Mouse (Mus musculus) hematopoietic stem cell, adult 5-6 weeks (primary cell): ENCODE measurements around the gene Traip. TPM values are rescaled to one million over a fixed set of nuclear protein-coding genes. Genes with fewer than 3 reads are reported as not detected.

Source experiments
- ATAC-seq, 2 experiments: fragments of 125-278 bp in 1 of 2; replicated peaks in 1 of 2; 2 replicates each; pipeline ENCODE4 v1.8.0; 2016 to 2017; ENCODE audit warnings: inconsistent platforms in 2 of 2, mild to moderate bottlenecking in 2 of 2, moderate number of reproducible peaks in 2 of 2, low read depth in 1 of 2, moderate TSS enrichment in 1 of 2; ENCODE audit not compliant: low FRiP score in 2 of 2, poor library complexity in 2 of 2, severe bottlenecking in 2 of 2, insufficient read depth in 1 of 2, low TSS enrichment in 1 of 2
- total RNA-seq: library from RNA; stranded (forward); fragments of 172-1452, 232-1000 nt; gene quantifications from 2 replicates; pipeline ENCODE4 v1.2.3, GENCODE M21; 2017

Traip gene
- total RNA-seq, result 19.3 and 40.1 TPM in 2 replicates

DNA sequence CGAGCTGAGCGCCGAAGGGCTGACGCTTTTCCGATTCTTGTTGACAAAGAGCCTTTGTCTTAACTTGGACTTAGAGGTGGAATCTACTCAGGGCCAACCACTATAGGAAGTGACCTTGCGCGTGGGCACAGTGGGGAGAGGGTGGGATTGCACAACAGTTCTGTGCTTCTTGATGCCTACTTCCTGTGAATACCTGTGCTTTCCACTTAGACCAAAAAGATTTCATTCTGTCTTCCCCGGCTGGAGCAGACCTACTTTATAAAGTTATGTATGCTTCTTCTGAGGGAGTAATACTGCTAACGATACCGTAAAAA lies at the start of gene Traip:
Traip (plus strand) TSS at position 215 of the 314 bp plus-strand sequence.
- no peak for ATAC-seq

- peak; percentile 35 to 70 for ATAC-seq
Measured at GRCm38 (mm10) chr9:107900840-107901626, 48.9 kb upstream of the Traip start.

GRCm38 (mm10) chr9:107901627-107901914 lies 48.4 kb upstream of the Traip start:
- ATAC-seq, result no peak

- peak; percentile 81 to 83 for ATAC-seq
Measured at GRCm38 (mm10) chr9:107904726-107905125, 45.2 kb upstream of the Traip start.

DNA sequence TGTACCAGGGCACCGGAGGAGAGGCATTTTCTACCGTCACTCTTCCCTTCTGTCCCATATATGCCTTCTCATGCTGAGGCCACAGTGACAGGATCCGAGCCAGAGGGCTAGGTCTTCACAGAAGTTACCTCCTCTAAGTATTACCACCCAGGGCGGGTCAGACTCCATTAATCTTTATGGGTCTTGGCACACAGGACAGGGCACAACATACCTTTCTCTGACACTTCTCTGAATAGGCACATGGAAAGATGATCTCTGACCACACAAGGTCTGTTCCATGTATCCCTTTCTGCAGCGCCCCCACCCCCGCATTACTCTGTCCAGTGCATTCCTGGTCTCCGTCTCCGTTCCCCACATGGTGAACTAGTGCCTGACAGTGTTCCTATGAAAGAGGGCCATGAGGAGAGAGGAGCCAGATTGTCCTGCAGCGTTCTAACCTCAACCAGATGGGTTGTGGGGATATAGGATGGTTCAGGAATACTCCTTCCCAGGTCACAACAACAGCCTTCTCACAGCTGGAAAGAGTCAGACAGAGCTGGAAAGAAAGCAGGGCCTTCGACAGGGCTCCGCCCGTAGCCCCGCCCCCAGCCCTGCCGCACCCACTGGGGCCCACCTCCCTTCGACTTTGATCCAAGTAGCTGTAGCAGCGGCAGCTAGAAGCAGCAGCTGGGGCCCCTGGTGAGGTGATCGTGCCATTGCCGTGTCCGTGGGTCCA lies 43.5 kb upstream of the Traip start, which contains the start of gene Mst1r:
Mst1r (plus strand) TSS at position 622 of the 715 bp plus-strand sequence.
- peak; percentile 38 to 47; a peak in 2 of 4 replicates for ATAC-seq

DNA sequence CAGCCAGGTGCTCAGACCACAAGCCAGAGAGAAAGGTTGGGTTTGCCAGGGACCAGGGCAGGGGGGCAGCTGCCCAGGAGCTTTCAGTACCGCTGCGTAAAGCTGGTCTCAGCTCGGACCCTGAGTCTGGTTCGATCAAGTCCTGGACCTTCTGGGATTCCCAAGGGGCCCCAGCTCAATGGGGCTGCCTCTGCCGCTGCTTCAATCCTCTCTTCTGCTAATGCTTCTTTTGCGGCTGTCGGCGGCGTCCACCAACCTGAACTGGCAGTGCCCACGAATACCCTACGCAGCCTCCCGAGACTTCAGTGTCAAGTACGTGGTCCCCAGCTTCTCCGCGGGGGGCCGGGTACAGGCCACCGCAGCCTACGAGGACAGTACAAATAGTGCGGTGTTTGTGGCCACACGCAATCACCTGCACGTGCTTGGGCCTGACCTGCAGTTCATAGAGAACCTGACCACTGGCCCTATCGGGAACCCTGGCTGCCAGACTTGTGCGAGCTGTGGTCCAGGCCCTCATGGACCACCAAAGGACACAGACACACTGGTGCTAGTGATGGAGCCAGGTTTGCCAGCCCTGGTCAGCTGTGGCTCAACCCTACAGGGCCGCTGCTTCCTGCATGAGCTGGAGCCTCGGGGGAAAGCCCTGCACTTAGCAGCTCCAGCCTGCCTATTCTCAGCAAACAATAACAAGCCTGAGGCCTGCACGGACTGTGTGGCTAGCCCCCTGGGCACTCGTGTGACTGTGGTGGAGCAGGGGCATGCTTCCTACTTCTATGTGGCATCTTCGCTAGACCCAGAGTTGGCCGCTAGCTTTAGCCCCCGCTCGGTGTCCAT lies 42.8 kb upstream of the Traip start:
- no peak for ATAC-seq

- no peak for ATAC-seq
Measured at GRCm38 (mm10) chr9:107907801-107908120, 42.2 kb upstream of the Traip start.

DNA sequence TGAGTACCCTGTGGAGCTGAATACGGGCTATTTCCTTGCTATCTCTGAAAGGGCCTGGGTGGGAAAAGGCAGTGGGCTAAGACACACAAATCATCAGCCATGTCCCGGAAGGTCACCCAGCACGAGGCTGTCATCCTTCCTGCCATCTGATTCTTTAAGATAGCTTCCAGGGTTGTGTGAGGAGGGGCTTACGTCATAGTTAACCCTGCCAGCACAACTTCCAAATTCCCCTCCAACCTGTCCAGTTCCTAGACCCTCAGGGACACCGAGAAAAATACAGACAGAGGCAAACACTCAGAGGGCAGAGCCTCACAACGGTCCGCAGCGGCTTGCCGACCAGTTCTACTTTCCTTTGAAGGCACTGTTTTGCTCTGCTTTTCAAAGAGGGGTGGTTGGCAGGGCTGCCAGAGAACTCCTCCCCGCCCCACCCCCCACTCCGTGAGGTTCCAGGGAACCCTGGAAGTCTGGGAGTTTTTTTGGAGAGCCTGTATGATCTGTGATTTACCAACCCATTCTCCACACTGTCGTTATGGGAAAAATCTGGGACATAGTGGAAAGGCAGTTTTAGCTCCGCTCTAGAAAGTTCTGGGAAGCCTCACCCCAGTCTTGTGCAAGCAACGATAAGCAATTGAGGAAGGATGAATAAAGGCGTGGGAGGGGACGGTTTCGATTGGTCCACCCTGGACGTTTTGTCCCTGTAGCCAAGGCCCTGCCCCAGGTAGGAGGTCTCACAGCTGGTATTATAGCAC lies 41.4 kb upstream of the Traip start:
- no peak for ATAC-seq

DNA sequence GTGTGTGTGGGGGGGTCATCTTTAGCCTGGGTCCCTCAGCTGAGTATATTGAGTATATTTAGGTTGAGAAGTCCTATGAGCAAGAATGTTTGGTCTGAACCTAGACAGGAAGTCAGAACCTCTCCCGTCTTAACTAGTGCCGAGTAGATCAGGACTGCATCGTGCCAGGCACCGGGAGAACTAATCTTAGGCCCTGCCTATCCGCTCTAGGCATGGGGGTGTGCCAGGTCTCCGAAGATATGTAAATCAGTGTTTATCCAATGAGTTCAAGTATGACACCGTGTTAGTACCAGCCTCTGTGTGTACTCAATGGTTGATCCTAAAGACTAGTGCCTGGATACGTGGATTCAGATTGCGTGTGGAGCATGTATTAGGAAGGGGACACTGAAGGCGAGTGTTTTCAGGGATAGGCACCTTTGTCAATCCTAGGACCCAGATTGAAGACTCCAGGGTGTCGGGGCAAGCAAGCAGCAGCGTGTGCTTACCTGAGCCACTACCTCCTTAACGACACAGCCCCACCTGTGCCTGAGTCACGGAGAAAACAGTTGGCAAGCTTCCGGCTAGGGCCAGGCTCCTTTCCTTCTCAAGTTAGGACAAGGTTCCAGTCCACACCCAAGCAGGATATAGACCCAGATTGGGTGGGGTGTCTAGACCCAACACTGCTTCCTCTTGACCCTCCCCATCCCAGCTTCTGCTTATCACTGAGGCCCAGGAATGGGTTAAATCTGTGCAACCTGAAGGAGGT lies 39.7 kb upstream of the Traip start:
- no peak for ATAC-seq

DNA sequence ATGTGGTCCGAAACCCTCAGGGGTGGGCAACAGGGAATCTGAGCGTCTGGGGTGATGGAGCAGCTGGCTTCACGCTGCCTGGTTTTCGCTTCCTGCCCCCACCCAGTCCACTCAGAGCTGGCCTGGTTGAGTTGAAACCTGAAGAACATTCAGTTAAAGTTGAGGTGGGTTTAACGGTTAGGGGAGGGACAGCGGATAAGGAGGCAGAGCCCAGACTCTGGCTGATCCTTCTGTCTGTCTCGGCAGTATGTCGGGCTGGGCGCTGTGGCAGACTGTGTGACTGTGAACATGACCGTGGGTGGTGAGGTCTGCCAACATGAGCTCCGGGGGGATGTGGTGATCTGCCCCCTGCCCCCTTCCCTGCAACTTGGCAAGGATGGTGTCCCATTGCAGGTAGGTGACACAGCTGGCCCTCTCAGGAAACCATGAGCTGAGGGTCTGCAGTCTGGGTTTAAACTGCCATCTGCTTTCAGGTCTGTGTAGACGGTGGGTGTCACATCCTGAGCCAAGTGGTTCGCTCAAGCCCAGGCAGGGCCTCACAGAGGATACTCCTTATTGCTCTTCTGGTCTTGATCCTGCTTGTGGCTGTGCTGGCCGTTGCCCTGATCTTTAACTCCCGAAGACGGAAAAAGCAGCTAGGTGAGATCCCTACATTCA lies 35.0 kb upstream of the Traip start:
- no peak for ATAC-seq

DNA sequence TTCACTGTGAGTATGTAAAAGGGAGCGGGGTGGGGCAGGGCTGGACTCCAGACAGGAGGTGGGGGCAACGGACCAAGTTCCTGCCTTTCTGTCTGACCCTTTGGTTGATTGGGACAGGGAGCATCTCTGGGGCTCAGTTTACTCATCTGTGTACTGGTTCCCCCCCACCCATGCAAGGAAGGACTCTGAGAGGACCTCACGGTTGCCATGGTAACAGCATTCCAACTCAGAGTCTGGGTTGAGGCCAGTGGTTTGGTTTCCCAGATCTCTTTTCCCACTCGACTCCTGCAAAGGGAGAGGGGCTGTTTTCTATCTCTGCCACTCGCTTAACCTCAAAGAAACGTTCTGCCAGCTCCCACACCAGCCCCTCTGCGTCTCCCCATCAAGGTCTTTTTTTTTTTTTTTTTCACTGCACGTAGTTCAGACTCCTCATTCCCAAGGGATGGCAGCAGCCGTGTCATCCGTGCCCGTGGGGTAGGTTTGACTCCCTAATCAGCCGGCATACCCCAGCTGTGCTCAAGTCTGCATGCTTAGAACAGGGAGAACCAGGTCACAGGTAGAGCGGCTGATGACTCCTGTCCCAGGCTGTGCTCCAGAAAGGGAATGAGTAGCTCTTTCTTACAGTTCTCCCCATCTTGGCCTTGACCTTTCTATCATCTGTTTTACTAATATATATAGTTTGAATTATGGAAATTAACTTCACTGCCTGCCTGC lies 31.9 kb upstream of the Traip start:
- ATAC-seq, result no peak

GRCm38 (mm10) chr9:107918884-107919283 lies 31.1 kb upstream of the Traip start:
- no peak for ATAC-seq

- ATAC-seq, result no peak
Measured at GRCm38 (mm10) chr9:107919441-107919840, 30.5 kb upstream of the Traip start.

- ATAC-seq, result peak; percentile 43 to 61; a peak in 2 of 4 replicates
Measured at GRCm38 (mm10) chr9:107923021-107923420, 26.9 kb upstream of the Traip start.

GRCm38 (mm10) chr9:107923956-107924355 lies 26.0 kb upstream of the Traip start:
- ATAC-seq, result peak; percentile 65 to 74

DNA sequence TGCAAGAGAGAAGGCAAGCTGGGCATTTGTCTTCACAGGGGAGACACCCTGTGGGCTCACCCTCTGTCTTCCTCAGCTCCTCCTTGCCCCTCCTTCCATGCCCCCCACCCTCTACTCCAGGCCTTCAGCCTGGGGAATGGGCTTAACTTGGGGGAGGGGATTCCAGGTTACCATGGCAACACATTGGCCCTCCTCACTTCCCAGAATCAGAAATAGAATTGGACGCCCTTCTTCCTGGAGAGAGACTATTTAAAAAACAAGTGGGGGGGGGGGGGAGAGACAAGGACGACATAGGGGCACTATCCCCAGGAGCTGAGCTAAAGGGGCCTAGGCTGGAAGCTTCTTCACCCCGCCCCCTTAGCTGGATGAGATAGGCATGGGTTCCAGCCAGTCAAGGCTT lies 24.7 kb upstream of the Traip start:
- ATAC-seq, result no peak
